Mouse (Mus musculus) layer of hippocampus, adult 18-20 months (tissue): ENCODE measurements around the gene Scn8a. TPM values are rescaled to one million over a fixed set of nuclear protein-coding genes. Genes with fewer than 3 reads are reported as not detected.

Source experiments
- DNase-seq, 2 experiments: peaks; one replicate each; pipeline ENCODE4 v3.0.0; 2022; ENCODE audit warnings: low spot score in 2 of 2
- total RNA-seq, 2 experiments: library from RNA; stranded (reverse); gene quantifications; 2 replicates each; pipeline ENCODE4 v1.2.3; 2021

Gene Scn8a
- total RNA-seq, 2 experiments from 2014 or later = 212 to 229 TPM

DNA sequence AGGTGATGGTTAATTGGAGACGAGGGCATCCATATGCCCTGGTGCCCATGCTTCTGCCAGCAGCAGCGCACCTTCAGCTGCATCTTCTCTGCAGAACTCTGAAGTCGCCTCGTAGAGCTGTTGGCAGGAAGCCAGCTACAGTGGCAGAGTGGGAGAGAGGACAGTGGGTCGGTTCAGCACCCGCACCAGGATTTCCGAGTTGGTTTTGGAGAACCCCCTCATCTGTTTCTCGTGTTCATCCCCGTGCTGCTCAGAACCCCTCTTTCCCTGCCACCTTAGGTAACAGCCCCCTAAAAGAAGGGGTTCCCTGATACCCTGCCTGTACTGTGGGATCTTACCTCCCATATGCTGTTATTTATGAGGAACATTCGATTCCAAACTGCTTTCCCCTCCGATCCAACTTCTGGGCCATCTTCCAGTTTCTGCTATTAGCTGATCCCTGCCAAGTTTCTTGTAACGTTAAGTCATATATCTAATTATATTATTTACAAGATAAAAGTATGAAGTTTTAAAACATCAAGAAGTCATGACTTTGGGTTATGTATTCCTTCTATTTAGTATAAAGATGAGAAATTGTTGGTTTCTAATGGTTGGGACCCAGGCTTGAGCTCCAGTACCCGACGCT lies 138.8 kb downstream of the Scn8a start:
- peak; percentile 40 to 64 for DNase-seq

- DNase-seq = no peak
Observed at GRCm38 (mm10) chr15:101011352-101011751, 141.7 kb downstream of the Scn8a start.

DNA sequence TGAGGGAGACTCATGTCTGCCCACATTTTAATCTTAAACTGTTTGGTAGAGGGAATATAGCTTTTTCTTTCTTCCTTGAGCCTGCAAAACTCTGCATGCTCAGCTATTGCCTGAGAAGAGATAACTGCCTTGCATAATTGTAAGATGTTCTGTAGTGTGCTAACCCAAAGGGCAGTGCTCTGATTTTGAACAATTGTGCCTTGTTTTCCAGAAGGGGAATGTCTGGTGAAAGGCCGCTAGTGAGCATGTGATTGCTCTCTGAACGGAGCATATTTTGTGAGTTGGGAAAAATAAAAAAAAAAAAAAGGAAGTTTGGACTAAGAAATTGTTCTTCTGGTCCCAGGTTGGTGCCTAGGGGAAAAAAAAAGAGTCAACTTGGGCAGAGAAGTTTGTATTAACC lies 159.3 kb downstream of the Scn8a start:
- DNase-seq = no peak

DNA sequence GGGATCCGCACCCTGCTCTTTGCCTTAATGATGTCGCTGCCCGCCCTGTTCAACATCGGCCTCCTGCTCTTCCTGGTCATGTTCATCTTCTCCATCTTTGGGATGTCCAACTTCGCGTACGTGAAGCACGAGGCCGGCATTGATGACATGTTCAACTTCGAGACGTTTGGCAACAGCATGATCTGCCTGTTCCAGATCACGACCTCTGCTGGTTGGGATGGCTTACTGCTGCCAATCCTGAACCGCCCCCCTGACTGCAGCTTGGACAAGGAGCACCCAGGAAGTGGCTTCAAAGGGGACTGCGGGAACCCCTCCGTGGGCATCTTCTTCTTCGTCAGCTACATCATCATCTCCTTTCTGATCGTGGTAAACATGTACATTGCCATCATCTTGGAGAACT lies 170.0 kb downstream of the Scn8a start:
- DNase-seq = peak in 1 of 2 experiments; percentile 39

- DNase-seq = no peak
Observed at GRCm38 (mm10) chr15:101041966-101042365, 172.3 kb downstream of the Scn8a start.

DNA sequence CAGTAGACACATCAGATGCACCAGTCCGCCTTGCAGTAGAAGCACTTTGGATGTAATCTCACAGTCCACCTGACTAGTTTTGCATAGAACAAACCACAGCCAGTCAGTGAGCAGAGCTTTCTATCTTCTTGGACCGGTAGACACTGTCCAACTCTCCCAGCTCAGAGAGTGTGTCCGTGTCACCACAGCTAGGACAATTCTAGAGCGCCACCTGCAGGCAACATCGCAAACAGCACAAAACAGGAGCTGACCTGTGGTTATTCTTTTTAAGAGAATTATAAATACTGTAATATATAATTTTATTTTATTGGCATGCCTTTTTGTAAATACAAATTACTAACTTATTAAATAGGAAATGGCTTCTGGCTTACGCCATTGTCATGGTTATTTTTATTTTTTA lies 173.0 kb downstream of the Scn8a start:
- DNase-seq = peak; percentile 32 to 82

GRCm38 (mm10) chr15:101044531-101044930 lies 174.9 kb downstream of the Scn8a start:
- DNase-seq = no peak

- DNase-seq = no peak
Observed at GRCm38 (mm10) chr15:101046039-101046526, 176.4 kb downstream of the Scn8a start.

GRCm38 (mm10) chr15:101046527-101047193 lies 177.0 kb downstream of the Scn8a start:
- peak; percentile 26 to 55 for DNase-seq

DNA sequence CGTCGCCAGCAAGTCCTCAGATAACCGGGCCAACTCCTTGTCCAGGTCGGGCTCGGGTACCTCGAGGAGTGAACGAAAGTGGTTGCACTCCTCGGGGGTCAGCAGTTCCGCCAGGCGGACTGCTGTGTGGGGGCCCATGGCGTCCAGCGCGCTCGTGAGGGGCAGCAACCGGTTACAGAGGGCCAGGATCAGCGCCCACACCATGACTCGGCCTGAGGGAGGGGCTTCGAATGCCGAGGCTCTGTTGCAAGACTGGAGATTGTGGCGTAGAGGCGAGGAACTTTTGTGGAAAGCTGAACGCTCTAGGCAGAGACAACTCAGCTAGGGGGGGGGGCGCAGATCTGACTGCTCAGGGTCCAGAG lies 177.5 kb downstream of the Scn8a start, which contains the start of gene Gm47841:
TSS of gene Gm47841 (minus strand) at position 204 of the 362 bp plus-strand sequence.
- DNase-seq = no peak

GRCm38 (mm10) chr15:101048338-101048896 lies 178.8 kb downstream of the Scn8a start:
- DNase-seq = no peak

- DNase-seq = no peak
Observed at GRCm38 (mm10) chr15:101051869-101052268, 182.2 kb downstream of the Scn8a start.

DNA sequence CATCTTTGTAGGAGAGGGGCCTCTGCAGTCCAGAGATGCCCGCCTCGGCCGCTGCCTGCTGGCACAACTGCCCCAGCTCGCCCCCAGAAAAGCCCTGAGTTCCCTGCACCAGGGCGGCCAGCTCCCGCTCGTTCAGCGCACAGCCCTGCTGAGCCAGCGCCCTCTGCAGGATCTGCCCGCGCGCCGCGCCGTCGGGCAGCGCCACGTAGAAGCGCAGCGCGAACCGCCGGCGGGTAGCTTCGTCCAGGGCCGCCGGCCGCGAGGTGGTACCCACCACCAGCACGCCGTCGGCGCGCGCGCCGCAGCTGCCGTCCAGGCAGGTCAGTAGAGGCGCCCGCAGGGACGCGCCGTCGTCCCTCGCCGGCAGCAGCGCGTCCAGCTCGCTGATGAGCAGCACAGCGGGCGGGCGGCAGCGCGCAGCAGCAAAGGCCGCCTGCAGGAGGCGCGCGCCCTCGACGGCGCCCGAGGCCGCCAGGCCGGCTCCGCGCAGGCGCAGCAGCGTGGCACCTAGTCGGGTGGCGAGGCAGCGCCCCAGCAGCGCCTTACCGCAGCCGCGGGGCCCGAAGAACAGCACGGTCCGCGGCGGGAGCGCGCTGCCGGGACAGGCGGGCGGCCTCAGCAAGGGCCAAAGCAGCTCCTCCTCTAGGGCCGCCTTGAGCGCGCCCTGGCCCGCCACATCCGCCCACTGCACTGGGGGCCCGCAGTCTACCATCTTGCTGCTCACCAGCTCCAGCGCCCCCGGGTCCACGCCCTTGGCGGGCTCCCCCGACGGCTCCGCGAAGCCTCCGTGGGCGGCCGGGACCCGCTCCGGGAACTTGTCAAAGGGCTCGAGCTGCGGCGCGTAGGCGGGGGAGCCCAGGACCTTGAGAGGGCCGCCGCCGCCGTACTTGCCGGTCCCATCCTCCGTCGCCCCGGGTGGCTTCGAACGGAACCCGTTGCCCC lies 183.2 kb downstream of the Scn8a start:
- no peak for DNase-seq

DNA sequence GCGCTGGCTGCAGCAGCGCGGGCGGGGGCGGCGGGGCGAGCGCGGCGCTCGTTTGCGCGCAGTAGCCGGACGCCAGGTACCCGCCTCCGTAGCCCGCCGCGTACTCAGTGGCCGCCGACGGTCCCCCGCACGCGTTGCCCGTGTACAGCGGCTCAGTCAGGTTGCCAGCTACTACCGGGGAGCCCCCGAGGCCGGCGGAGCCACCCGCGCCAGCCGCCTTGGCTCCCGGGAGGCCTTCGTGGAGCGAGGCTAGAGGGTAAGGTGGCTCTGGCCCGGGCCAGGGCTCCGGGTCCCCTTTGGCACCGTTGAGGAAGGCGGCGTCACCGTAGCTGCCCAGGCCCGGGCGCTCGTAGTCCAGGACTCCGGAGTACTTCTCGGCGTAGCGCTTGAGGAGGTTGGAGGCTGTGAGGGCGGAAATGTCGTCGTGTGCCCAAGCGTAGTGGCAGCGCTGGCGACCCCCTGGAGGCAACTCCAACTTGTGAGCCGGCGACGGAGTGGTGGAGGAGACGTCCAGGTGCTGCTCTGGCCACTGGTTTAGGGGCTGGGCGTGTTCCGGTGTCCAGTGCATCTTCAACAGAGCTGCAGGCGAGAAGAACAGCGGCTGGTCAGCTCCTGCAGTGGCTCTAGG lies 184.3 kb downstream of the Scn8a start:
- no peak for DNase-seq

DNA sequence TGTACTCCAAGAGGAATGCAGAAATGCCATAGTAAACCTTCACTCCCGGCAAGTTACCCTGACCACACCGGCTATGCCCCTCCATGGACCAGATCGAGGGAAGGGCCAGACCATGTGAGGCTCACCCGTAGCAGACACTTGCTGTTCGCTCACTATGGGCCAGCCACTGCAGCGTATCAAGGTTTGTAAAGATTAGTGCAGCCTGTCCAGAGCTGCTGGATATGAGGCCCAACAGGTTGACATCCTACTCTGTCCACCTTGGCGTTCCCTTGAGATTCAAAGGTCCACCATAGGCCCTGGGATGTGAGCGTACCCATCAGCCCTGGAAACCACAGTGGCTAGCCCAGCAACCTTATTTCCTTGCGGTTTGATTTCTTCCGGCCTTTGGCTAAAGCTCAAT lies 184.9 kb downstream of the Scn8a start:
- DNase-seq = no peak

- peak; percentile 37 to 79 for DNase-seq
Observed at GRCm38 (mm10) chr15:101056225-101056624, 186.6 kb downstream of the Scn8a start.

DNA sequence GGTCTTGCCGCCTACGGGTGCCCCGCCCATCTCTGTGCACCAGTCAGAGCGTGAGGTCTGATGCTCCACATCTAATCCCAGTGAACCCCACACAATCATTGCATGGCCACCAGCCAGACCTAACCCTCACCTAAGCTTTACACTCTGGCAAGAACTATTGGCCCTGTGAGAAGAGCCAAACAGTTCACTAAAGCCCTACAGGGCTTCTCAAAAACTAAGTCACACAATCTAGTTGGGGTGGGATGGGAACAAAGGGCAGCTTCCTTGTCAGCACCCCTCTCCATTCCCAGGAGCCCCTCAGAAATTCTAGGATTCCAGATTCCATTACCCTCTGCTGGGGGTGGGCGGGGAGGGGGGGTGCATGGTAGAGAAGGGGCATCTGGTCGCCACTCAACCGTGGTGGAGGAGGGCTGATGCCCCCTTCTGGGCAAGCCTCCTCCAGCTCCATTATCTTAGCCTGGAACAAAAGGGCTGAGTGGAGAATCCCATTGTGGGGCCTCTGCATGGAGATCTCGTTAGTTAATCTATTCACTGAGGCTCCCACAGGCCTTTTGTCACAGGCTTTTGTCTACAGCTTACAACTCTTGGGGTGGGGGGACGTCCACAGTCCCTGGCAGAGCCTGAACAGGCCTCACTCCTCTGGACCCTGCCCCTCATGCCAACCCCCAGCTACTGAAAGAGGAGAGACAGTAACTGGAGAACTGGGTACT lies 190.1 kb downstream of the Scn8a start:
- no peak for DNase-seq

GRCm38 (mm10) chr15:101060280-101060852 lies 190.7 kb downstream of the Scn8a start:
- DNase-seq = no peak

GRCm38 (mm10) chr15:101065069-101065468 lies 195.4 kb downstream of the Scn8a start:
- DNase-seq = no peak

DNA sequence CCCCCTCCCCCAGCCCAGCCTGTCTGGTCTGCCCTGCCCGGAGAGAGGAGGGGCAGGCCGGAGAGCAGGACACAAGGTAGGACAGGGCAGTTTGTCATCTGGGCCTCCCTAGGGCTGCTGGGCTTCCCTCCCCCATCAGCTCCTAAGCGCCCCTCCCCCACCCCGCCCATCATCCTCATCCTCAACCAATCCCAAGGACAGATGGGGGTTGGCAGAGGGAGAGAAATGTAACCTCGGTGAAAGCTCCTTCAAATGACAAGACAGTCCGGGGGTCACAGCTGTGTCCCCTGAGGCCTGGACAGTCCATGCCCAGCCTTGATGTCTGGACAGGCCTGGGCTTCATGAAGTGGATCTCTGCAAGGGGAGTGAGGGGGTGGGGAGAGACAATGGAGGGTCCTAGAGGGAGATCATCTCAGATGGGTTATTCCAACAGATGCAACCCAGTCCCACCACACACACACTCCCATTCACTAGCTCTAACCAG lies 196.7 kb downstream of the Scn8a start:
- no peak for DNase-seq
